Mouse (Mus musculus) bone marrow macrophage, adult 2 months (primary cell): Measurements from ENCODE around the gene Ugt3a2.

Experiments used
- CTCF ChIP-seq: IDR thresholded peaks from 2 replicates; pipeline ENCODE4 v1.5.1; 2012; ENCODE audit warnings: low read depth, mild to moderate bottlenecking, low read length, moderate library complexity
- POLR2A ChIP-seq: IDR thresholded peaks from 2 replicates; pipeline ENCODE4 v1.6.1; 2012; ENCODE audit warnings: mild to moderate bottlenecking, low read depth, low read length, borderline replicate concordance

- TF ChIP-seq CTCF (no peak), POLR2A (no peak)
Observed at GRCm38 (mm10) chr15:9337021-9337420, 1.7 kb downstream of the Ugt3a2 start.
